Mouse (Mus musculus): Measurements from ENCODE around the gene Lgals12.

The Lgals12 gene

GRCm38 (mm10) chr19:7606801-7607689 lies at the start of gene Lgals12:
Lgals12 (minus strand) TSS chr19:7607193.
- peak; percentile 35 to 68 for DNase-seq (ENCODE audit: low spot score in 2 of 2)

DNA sequence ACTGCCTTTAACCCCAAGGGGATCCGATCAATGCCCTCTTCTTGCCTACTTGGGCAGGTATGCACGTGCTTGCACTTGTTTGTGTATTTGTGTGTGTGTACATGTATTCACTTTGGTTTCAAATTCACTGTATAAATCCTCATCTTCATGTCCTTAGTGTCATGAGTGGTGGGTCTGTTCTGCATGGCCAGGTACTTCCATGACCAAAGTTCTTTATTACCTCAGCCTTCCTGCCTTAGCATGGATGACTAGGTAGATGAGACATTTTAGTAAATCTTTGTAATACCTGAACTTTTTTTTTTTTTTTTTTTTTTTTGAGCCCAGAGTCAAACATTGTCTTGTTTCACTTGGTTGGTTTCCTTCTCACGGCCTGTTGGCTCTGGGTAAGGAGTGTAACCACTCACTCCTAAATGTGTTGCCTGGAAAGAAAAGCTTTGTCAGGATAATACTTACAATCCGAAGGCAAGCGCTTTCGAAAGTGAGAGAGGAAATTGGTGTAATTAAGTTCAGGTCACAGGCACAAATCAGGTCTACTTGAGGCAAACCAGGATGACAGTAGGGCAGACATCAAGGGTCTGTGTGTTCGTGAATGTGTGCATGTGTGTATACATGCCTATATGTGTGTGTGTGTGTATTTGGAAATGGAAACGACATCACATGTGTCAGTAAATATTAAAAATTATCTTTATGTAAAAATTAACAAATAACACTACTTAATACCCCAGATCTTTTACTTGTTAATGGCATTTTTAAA lies 42.1 kb upstream of the Lgals12 start:
- DNase-seq (ENCODE audit: low spot score in 2 of 2), result no peak

GRCm38 (mm10) chr19:7633786-7634185 lies 26.8 kb upstream of the Lgals12 start:
- no peak for DNase-seq (ENCODE audit: low spot score in 2 of 2)

- no peak for DNase-seq (ENCODE audit: low spot score in 2 of 2)
Observed at GRCm38 (mm10) chr19:7633021-7633420, 26.0 kb upstream of the Lgals12 start.

DNA sequence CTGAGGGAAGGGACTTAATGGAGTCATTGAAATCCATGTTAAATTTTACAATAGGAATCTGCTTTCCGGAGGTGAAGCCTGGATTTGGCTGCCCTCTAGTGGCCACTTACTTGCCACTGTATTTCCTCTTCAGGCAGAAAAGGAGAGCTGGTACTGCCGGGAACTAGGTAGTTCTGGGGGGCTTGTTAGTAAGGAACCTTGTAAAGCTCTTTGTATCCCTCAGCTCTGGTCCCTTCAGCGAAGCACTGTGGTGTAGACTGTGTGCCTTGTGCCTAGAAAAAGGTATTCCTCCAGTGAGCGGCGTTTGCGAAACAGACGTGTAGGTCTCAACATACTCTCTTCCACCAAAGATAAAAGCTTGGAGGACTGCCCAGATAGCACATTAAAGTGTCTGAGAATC lies 10.7 kb upstream of the Lgals12 start:
- DNase-seq (ENCODE audit: low spot score in 2 of 2), result peak; percentile 60 to 76

GRCm38 (mm10) chr19:7617085-7617484 lies 10.1 kb upstream of the Lgals12 start:
- DNase-seq (ENCODE audit: low spot score in 2 of 2), result no peak

- no peak for DNase-seq (ENCODE audit: low spot score in 2 of 2)
Observed at GRCm38 (mm10) chr19:7616231-7616930, 9.4 kb upstream of the Lgals12 start.

DNA sequence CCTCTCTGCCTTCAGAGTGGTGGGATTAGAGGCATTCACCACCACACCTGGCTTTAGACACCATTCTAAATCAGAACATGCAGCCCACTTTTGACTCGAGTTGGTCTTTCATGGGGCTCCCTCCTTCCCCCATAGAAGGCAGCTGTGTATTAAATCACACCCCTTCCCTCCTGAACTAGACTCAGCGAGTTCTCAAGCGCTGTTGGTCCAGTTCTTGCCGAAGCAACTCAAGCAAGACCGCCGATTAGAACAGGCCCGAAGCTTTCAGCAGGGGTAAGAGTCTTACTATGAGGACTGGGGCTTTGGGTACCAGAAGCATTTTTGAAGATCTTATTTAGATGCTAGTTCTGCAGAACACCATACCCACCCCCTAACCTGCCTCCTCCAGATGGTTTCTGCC lies 6.2 kb upstream of the Lgals12 start:
- no peak for DNase-seq (ENCODE audit: low spot score in 2 of 2)

DNA sequence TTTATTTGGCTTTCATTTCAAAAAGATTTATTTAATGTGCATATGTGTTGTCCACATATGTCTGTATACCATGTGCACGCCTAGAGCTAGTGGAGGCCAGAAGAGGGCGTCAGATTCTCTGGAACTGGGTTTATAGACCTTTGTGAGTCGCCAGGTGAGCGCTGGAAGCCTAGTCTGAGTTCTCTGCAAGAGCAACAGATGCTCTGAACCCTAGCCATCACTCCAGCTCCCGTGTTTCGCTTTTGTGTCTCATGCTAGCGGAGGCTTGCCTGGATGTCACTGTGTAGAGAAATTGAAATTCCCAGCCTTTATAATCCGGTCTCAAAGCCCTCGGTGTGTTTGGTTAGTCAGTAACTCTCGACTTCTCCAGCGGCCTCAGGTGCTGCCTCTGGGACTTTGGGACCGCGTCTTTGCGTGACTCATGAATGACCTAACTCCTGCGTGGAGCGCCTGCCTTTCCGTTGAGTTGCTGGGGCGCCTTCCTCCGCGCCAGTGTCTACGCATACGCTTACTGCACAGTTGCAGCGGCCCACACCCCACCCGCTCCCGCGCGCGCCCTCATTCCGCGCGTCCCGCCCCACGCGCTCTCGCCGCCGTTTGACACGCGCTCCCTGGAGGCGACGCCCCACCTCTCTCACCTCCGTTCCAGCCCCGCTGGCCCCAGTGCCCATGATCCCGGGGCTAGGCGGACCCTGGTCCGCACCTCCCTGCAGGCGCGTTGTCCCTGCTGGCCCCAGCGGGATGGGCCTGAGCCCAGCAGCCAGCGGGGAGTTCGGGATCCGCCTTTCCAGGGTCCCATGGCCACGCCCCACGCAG lies 5.2 kb upstream of the Lgals12 start, which contains the start of gene Hrasls5:
TSS of gene Hrasls5 (plus strand) at position 600 of the 816 bp plus-strand sequence.
- DNase-seq (ENCODE audit: low spot score in 2 of 2), result peak; percentile 62 to 68

DNA sequence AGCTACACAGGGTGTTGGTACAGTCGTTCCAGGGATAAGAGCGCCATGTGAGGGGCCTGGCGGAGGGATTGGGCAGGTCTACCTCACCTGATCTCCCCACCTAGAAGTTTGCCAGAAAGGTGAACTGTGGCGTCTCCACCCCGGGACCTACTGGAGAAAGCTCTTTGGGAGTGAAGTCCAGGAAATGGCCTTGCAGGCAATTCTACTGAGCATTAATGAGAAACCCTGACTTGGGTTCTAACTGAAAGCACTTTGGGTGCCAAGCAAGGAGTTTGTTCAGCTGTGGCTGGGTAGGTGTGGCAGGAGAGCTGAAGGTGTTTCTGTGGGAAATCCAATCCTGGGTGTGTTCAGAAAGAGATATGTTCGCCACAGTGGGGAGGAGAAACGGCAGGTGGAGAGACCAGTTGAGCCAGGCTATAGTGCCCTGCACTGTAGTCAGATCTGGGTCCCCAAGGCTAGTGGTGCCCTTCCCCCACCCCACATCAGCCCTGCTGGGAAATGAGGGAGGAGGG lies 753 bp upstream of the Lgals12 start:
- no peak for DNase-seq (ENCODE audit: low spot score in 2 of 2)

- DNase-seq (ENCODE audit: low spot score in 2 of 2), result peak; percentile 43 to 66
Observed at GRCm38 (mm10) chr19:7605930-7606783, 836 bp downstream of the Lgals12 start.

DNA sequence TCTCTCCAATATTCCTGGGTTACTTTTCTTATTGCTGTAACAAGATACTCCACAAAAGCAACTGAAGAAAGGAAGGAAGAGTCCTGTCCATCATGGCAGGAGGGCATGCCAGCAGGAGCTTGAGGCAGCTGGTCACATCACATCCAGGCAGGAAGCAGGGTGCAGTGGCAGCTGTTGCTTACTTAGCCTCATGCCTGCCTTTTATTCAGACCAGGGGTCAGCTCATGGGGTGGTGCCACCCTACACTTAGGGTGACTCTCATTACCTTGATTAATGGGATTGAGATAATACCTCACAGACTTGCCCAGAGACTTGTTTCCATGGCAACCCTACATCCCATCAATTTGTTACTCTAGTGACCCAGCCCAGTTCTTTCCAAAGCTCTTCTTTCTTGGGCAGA lies 2.0 kb downstream of the Lgals12 start:
- no peak for DNase-seq (ENCODE audit: low spot score in 2 of 2)

DNA sequence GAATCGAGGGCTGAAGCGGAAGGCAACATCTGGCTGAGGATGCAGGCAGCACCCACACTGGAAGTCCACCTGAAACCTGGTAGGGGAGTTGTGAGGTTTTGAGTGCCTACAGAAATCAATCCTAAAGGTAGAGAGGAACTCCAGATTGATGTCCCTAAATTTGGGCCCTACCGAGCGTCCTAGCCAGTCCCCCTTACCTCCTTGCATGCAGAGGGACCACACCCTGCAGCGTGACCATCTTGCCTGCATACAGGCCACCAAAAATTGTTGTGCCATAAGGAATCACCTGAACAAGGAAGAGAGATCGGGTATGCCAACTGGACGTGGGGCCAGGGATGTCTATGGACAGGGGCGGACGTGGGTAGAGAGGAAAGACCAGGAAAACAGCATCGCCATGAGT lies 2.9 kb downstream of the Lgals12 start:
- no peak for DNase-seq (ENCODE audit: low spot score in 2 of 2)

- no peak for DNase-seq (ENCODE audit: low spot score in 2 of 2)
Observed at GRCm38 (mm10) chr19:7601551-7601950, 5.4 kb downstream of the Lgals12 start.

DNA sequence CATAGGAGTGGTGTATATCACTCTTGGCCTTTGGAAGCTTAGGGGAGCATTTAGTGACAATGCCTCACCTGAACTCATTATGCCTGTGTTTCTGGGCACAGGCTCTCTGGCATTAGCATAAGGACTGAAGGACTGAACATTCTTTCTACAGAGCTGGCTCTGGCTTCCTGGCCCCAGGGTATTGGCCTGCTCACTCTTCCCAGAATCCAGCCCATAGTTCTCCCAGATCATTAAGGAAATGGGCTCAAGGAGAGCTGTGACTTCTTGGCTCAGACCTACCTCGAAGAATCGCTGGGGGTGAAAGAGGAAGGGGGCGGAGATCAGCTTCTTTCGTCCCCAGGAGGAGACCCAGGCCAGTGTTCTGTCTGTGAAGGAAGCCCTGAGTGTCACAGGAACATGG lies 8.5 kb downstream of the Lgals12 start:
- no peak for DNase-seq (ENCODE audit: low spot score in 2 of 2)

GRCm38 (mm10) chr19:7595534-7595933 lies 11.5 kb downstream of the Lgals12 start:
- DNase-seq (ENCODE audit: low spot score in 2 of 2), result peak; percentile 31 to 75

DNA sequence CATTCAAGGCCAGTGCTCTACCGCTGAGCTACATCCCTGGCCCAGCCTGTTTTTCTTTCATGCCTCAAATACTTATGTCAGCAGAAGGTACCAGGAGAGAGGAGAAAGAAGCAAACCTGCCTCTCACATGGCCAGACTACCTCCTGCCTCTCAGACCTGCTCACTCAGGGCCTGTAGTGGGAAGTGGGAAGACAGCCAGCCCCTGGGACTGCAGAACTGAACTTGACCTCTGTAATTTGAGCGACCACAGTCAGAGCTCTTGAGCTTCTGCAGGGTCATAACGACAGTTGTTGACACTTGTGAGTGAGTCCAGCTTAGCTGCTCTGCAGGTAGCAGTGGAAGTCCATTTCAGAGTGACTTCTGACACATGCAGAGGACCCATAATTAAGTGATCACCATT lies 15.0 kb downstream of the Lgals12 start:
- no peak for DNase-seq (ENCODE audit: low spot score in 2 of 2)

- DNase-seq (ENCODE audit: low spot score in 2 of 2), result no peak
Observed at GRCm38 (mm10) chr19:7590795-7591194, 16.2 kb downstream of the Lgals12 start.

- no peak for DNase-seq (ENCODE audit: low spot score in 2 of 2)
Observed at GRCm38 (mm10) chr19:7585764-7586163, 21.2 kb downstream of the Lgals12 start.

DNA sequence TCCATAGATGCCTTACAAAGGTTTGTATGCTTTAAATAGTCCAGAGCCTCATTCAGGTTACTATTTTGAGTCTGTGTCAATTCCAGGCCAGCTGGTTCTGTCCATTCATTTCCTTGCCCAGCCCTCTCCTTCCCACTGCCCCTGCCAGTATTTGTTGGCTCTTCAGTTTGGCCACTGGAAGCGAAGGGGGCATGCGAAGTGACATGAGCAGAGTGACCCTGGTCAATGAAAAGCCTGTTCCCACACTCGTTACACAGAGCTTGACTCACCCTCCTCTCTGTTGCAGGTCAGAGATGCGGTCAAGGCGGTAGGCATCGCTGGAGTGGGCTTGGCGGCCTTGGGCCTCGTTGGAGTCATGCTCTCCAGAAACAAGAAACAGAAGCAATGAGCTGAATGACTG lies 21.7 kb downstream of the Lgals12 start:
- no peak for DNase-seq (ENCODE audit: low spot score in 2 of 2)

All from frontal cortex, postnatal 36 days (tissue).